Mouse (Mus musculus) liver, adult 2 months (tissue): ENCODE data around the gene Map2k1. TPM values are rescaled to one million over a fixed set of nuclear protein-coding genes. Genes with fewer than 3 reads are reported as not detected.
"Not testable (repeated sequence)": the region's sequence is repeated elsewhere in the genome, so short reads cannot be mapped to it uniquely, and the experiment has no call there.

Experiments
- DNase-seq: peaks from one replicate; pipeline ENCODE4 v3.0.0-alpha.2; 2011; ENCODE audit warnings: low read depth, low spot score; ENCODE audit errors: extremely low read depth
- H3K27ac ChIP-seq: fragments of 200-500 bp; replicated peaks from 2 replicates; pipeline ENCODE4 v1.5.1; 2012; ENCODE audit warnings: low read depth, mild to moderate bottlenecking, control low read depth, inconsistent platforms, low read length; ENCODE audit not compliant: insufficient read depth
- H3K27me3 ChIP-seq: fragments of 200-500 bp; 2 replicates; pipeline ENCODE4 v1.6.1; 2012; ENCODE audit warnings: mild to moderate bottlenecking, moderate library complexity, low read length, inconsistent platforms; ENCODE audit not compliant: control insufficient read depth, insufficient read depth
- H3K36me3 ChIP-seq: fragments of 200-500 bp; 2 replicates; pipeline ENCODE4 v1.6.1; 2012; ENCODE audit warnings: low read length, inconsistent platforms; ENCODE audit not compliant: control insufficient read depth, insufficient read depth
- H3K4me1 ChIP-seq: fragments of 200-500 bp; 2 replicates; pipeline ENCODE4 v1.6.1; 2011; ENCODE audit warnings: low read length; ENCODE audit not compliant: control insufficient read depth, insufficient read depth
- H3K4me3 ChIP-seq: fragments of 200-500 bp; 2 replicates; pipeline ENCODE4 v1.5.1; 2011; ENCODE audit warnings: low read depth, mild to moderate bottlenecking, control low read depth, low read length, moderate library complexity; ENCODE audit not compliant: insufficient read depth
- H3K79me2 ChIP-seq: fragments of 200-500 bp; 2 replicates; pipeline ENCODE4 v1.6.1; 2012; ENCODE audit warnings: inconsistent platforms, mild to moderate bottlenecking, low read length, moderate library complexity; ENCODE audit not compliant: control insufficient read depth, insufficient read depth
- H3K9ac ChIP-seq: fragments of 200-500 bp; 2 replicates; pipeline ENCODE4 v1.6.1; 2012; ENCODE audit warnings: low read depth, mild to moderate bottlenecking, control low read depth, inconsistent platforms, low read length
- CTCF ChIP-seq: fragments of 200-500 bp; IDR thresholded peaks from 2 replicates; pipeline ENCODE4 v1.5.1; 2011; ENCODE audit warnings: low read depth, low read length, control low read depth
- POLR2A ChIP-seq: fragments of 200-500 bp; IDR thresholded peaks from 2 replicates; pipeline ENCODE4 v1.6.1; 2011; ENCODE audit warnings: low read length, control low read depth; ENCODE audit not compliant: insufficient read depth; ENCODE audit errors: extremely low read depth
- WGBS: fragments of 180-500 bp; shearing (Covaris S2); methylation state at CpG from one replicate; pipeline ENCODE4 v1.1.7; 2018; 5-methylcytosine and 5-hydroxymethylcytosine counted together
- polyA plus RNA-seq: library from polyadenylated mRNA; depleted of rRNA; stranded (reverse); fragments of >200 nt; gene quantifications from 2 replicates; pipeline ENCODE4 v1.2.3, GENCODE M21; 2012
- total RNA-seq: library from RNA; depleted of rRNA; stranded (reverse); fragments of >200 nt; gene quantifications from 2 replicates; pipeline ENCODE4 v1.2.3, GENCODE M21; 2014

Gene Map2k1
- total and polyA plus RNA-seq, 2 experiments: 26.8 to 34.7 TPM

- no peaks in the 10 kb centered on the region for H3K36me3 ChIP-seq
- H3K27ac ChIP-seq: no peak overlapping the region
- no peaks in the 10 kb centered on the region for H3K4me1 ChIP-seq
- H3K4me3 ChIP-seq: no peak overlapping the region
- H3K27me3 ChIP-seq: no peaks in the 10 kb centered on the region
- no peak overlapping the region for H3K9ac ChIP-seq
- H3K79me2 ChIP-seq: no peaks in the 10 kb centered on the region
- WGBS: 72% methylated on average over 3 of the region's 3 CpGs
- DNase-seq: no peak
- no peak for TF ChIP-seq POLR2A
- no peak for TF ChIP-seq CTCF
Observed at GRCm38 (mm10) chr9:64271249-64271648, 17.8 kb upstream of the Map2k1 start.

GRCm38 (mm10) chr9:64268836-64269235, 15.4 kb upstream of the Map2k1 start:
- WGBS: 95% methylated on average over 8 of the region's 8 CpGs
- not testable (repeated sequence) for H3K4me1 ChIP-seq, H3K36me3 ChIP-seq, H3K9ac ChIP-seq, H3K79me2 ChIP-seq, H3K4me3 ChIP-seq, DNase-seq, H3K27me3 ChIP-seq, H3K27ac ChIP-seq

- 75% methylated on average over 10 of the region's 10 CpGs for WGBS
- Histone ChIP-seq H3K4me1 (no peaks in the 10 kb centered on the region), H3K27ac (no peak overlapping the region), H3K4me3 (no peak overlapping the region), H3K27me3 (no peaks in the 10 kb centered on the region), H3K79me2 (no peaks in the 10 kb centered on the region), H3K9ac (no peak overlapping the region), H3K36me3 (no peaks in the 10 kb centered on the region)
- no peak for TF ChIP-seq CTCF
- TF ChIP-seq POLR2A: no peak
- DNase-seq: no peak
Observed at GRCm38 (mm10) chr9:64268196-64268595, 14.8 kb upstream of the Map2k1 start.

GRCm38 (mm10) chr9:64267231-64267630, 13.8 kb upstream of the Map2k1 start:
- no peak overlapping the region for H3K4me3 ChIP-seq
- TF ChIP-seq CTCF (no peak), POLR2A (no peak)
- DNase-seq: no peak
- no peaks in the 10 kb centered on the region for H3K4me1 ChIP-seq
- H3K27ac ChIP-seq: no peak overlapping the region
- H3K9ac ChIP-seq: no peak overlapping the region
- H3K27me3 ChIP-seq: no peaks in the 10 kb centered on the region
- whole genome bisulfite sequencing: 88% methylated on average over 1 of the region's 1 CpGs
- H3K36me3 ChIP-seq: no peaks in the 10 kb centered on the region
- no peaks in the 10 kb centered on the region for H3K79me2 ChIP-seq

- Histone ChIP-seq H3K79me2 (no peaks in the 10 kb centered on the region), H3K9ac (no peak overlapping the region), H3K4me1 (no peaks in the 10 kb centered on the region), H3K36me3 (no peaks in the 10 kb centered on the region), H3K27me3 (no peaks in the 10 kb centered on the region), H3K4me3 (no peak overlapping the region), H3K27ac (no peak overlapping the region)
- DNase-seq: no peak
- 58% methylated on average over 1 of the region's 1 CpGs for WGBS
- TF ChIP-seq CTCF (no peak), POLR2A (no peak)
Observed at GRCm38 (mm10) chr9:64264813-64265212, 11.4 kb upstream of the Map2k1 start.

- Histone ChIP-seq H3K4me3 (no peak overlapping the region), H3K4me1 (no peaks in the 10 kb centered on the region), H3K9ac (no peak overlapping the region), H3K27me3 (no peaks in the 10 kb centered on the region), H3K79me2 (no peaks in the 10 kb centered on the region), H3K36me3 (no peaks in the 10 kb centered on the region), H3K27ac (no peak overlapping the region)
- TF ChIP-seq POLR2A (no peak), CTCF (no peak)
- 86% methylated on average over 4 of the region's 4 CpGs for WGBS
- no peak for DNase-seq
Observed at GRCm38 (mm10) chr9:64261023-64261422, 7.6 kb upstream of the Map2k1 start.
